Mouse (Mus musculus) hindbrain, embryonic 15.5 days (tissue): ENCODE measurements around the gene Hspb7. TPM values are rescaled to one million over a fixed set of nuclear protein-coding genes. Genes with fewer than 3 reads are reported as not detected.

ENCODE experiments used
- ATAC-seq: fragments of 200-750 bp; cut with Nextera tagmentation; 2 replicates; pipeline ENCODE4 v1.8.0; 2017; ENCODE audit warnings: low read depth, moderate number of reproducible peaks, moderate TSS enrichment; ENCODE audit not compliant: low FRiP score
- H3K27ac ChIP-seq: fragments of 300-500 bp; sonication (generic); replicated peaks from 2 replicates; pipeline ENCODE4 v1.5.1; 2015; ENCODE audit warnings: mild to moderate bottlenecking, inconsistent platforms
- H3K27me3 ChIP-seq: fragments of 300-500 bp; sonication (generic); 2 replicates; pipeline ENCODE4 v1.6.1; 2015; ENCODE audit warnings: control low read depth, inconsistent platforms
- H3K36me3 ChIP-seq: fragments of 300-500 bp; sonication (generic); 2 replicates; pipeline ENCODE4 v1.6.1; 2015; ENCODE audit warnings: control low read depth, inconsistent platforms
- H3K4me1 ChIP-seq: fragments of 300-500 bp; sonication (generic); replicated peaks from 2 replicates; pipeline ENCODE4 v1.6.1; 2015; ENCODE audit warnings: control low read depth, inconsistent platforms
- H3K4me2 ChIP-seq: fragments of 300-500 bp; sonication (generic); 2 replicates; pipeline ENCODE4 v1.6.1; 2015; ENCODE audit warnings: moderate library complexity, mild to moderate bottlenecking, inconsistent platforms
- H3K4me3 ChIP-seq: fragments of 300-500 bp; sonication (generic); 2 replicates; pipeline ENCODE4 v1.5.1; 2015; ENCODE audit warnings: mild to moderate bottlenecking, inconsistent platforms
- H3K9ac ChIP-seq: fragments of 300-500 bp; sonication (generic); 2 replicates; pipeline ENCODE4 v1.6.1; 2015; ENCODE audit warnings: inconsistent platforms
- H3K9me3 ChIP-seq: fragments of 300-500 bp; sonication (generic); 2 replicates; pipeline ENCODE4 v1.6.1; 2016; ENCODE audit warnings: control low read depth, inconsistent platforms
- WGBS: fragments of 180-500 bp; shearing (Covaris S2); methylation state at CpG from one replicate; pipeline ENCODE4 v1.1.7; 2015; 5-methylcytosine and 5-hydroxymethylcytosine counted together
- polyA plus RNA-seq: library from polyadenylated mRNA; unstranded; fragments of >200 nt; fragmentation: Nextera tagmentation; extraction: Ambion mirVana; gene quantifications from 2 replicates; pipeline ENCODE4 v1.2.1, GENCODE M21; 2015

Gene Hspb7
- polyA plus RNA-seq, 1 experiment from 2014 or later, result not detected

GRCm38 (mm10) chr4:141435974-141436373 lies 15.4 kb downstream of the Hspb7 start, which contains the start of gene Srarp:
Gene Srarp (minus strand): TSS chr4:141436105.
- ATAC-seq, result no peak
- H3K27ac ChIP-seq, result no peak within 1 kb of the TSS
- no peaks in the 10 kb centered on the region for H3K4me1 ChIP-seq
- H3K36me3 ChIP-seq, result no peaks in the 10 kb centered on the region
- H3K9me3 ChIP-seq, result no peaks in the 10 kb centered on the region
- H3K4me3 ChIP-seq, result no peak within 1 kb of the TSS
- H3K4me2 ChIP-seq, result no peak within 1 kb of the TSS
- H3K27me3 ChIP-seq, result no peaks in the 10 kb centered on the region
- WGBS, result 92% methylated on average over 1 of the region's 1 CpGs
- H3K9ac ChIP-seq, result no peak within 1 kb of the TSS

GRCm38 (mm10) chr4:141439083-141439803 lies 18.7 kb downstream of the Hspb7 start:
- Histone ChIP-seq H3K4me1 (peaks cover 7% of the 10 kb centered on the region), H3K4me3 (no peak overlapping the region), H3K9me3 (no peaks in the 10 kb centered on the region), H3K27ac (no peak overlapping the region), H3K27me3 (no peaks in the 10 kb centered on the region), H3K4me2 (no peak overlapping the region), H3K9ac (no peak overlapping the region), H3K36me3 (no peaks in the 10 kb centered on the region)
- WGBS, result 87% methylated on average over 12 of the region's 12 CpGs
- ATAC-seq, result no peak

- Histone ChIP-seq H3K9me3 (no peaks in the 10 kb centered on the region), H3K27ac (no peak overlapping the region), H3K4me2 (no peak overlapping the region), H3K27me3 (no peaks in the 10 kb centered on the region), H3K4me3 (no peak overlapping the region), H3K36me3 (no peaks in the 10 kb centered on the region), H3K4me1 (peaks cover 15% of the 10 kb centered on the region), H3K9ac (no peak overlapping the region)
- no peak for ATAC-seq
These were observed 20.3 kb downstream of the Hspb7 start for GRCm38 (mm10) chr4:141440877-141441276.

- H3K9me3 ChIP-seq, result no peaks in the 10 kb centered on the region
- H3K4me3 ChIP-seq, result peak overlapping the region; percentile 98
- peak overlapping the region; percentile 93 for H3K9ac ChIP-seq
- peaks cover 24% of the 10 kb centered on the region for H3K4me1 ChIP-seq
- ATAC-seq, result no peak
- H3K27me3 ChIP-seq, result no peaks in the 10 kb centered on the region
- peak overlapping the region; percentile 59 for H3K4me2 ChIP-seq
- 50% methylated on average over 11 of the region's 11 CpGs for WGBS
- 0 out of 2 replicates have a peak overlapping the region, but pooled peaks have one; percentile 40 for H3K27ac ChIP-seq
- peaks cover 19% of the 10 kb centered on the region for H3K36me3 ChIP-seq
These were observed 23.3 kb downstream of the Hspb7 start for GRCm38 (mm10) chr4:141443641-141444429.

GRCm38 (mm10) chr4:141444451-141445327 lies 24.1 kb downstream of the Hspb7 start, which contains the start of gene Zbtb17:
Gene Zbtb17 (plus strand): TSS chr4:141444654.
- Histone ChIP-seq H3K27ac (peak within 1 kb of the TSS; percentile 86), H3K4me1 (peaks cover 24% of the 10 kb centered on the region), H3K9ac (peak within 1 kb of the TSS; percentile 93), H3K27me3 (no peaks in the 10 kb centered on the region), H3K9me3 (no peaks in the 10 kb centered on the region), H3K36me3 (peaks cover 28% of the 10 kb centered on the region), H3K4me2 (peak within 1 kb of the TSS; percentile 59), H3K4me3 (peak within 1 kb of the TSS; percentile 98)
- peak; percentile 91 for ATAC-seq
- under 1% methylated on average over 67 of the region's 102 CpGs for WGBS

- no peak; the same call in 1 of the 2 replicates for ATAC-seq
- Histone ChIP-seq H3K4me3 (peak overlapping the region; percentile 98), H3K36me3 (peaks cover 31% of the 10 kb centered on the region), H3K9me3 (no peaks in the 10 kb centered on the region), H3K27me3 (no peaks in the 10 kb centered on the region), H3K4me2 (peak overlapping the region; percentile 59), H3K27ac (0 out of 2 replicates have a peak overlapping the region, but pooled peaks have one; percentile 86), H3K4me1 (peaks cover 24% of the 10 kb centered on the region), H3K9ac (peak overlapping the region; percentile 93)
- WGBS, result 18% methylated on average over 14 of the region's 14 CpGs
These were observed 24.7 kb downstream of the Hspb7 start for GRCm38 (mm10) chr4:141445328-141445720.

GRCm38 (mm10) chr4:141446211-141446610 lies 25.6 kb downstream of the Hspb7 start:
- Histone ChIP-seq H3K9ac (no peak overlapping the region), H3K4me2 (peak overlapping the region; percentile 59; the same call in 1 of the 2 replicates), H3K9me3 (no peaks in the 10 kb centered on the region), H3K27ac (no peak overlapping the region), H3K4me1 (peaks cover 24% of the 10 kb centered on the region), H3K36me3 (peaks cover 32% of the 10 kb centered on the region), H3K4me3 (0 out of 2 replicates have a peak overlapping the region, but pooled peaks have one; percentile 0), H3K27me3 (no peaks in the 10 kb centered on the region)
- no peak for ATAC-seq
- 70% methylated on average over 7 of the region's 7 CpGs for WGBS

GRCm38 (mm10) chr4:141451251-141451650 lies 30.7 kb downstream of the Hspb7 start:
- no peak overlapping the region for H3K27ac ChIP-seq
- ATAC-seq, result no peak
- H3K4me2 ChIP-seq, result no peak overlapping the region
- no peak overlapping the region for H3K9ac ChIP-seq
- H3K4me3 ChIP-seq, result no peak overlapping the region
- peaks cover 7% of the 10 kb centered on the region for H3K4me1 ChIP-seq
- 84% methylated on average over 2 of the region's 2 CpGs for WGBS
- no peaks in the 10 kb centered on the region for H3K9me3 ChIP-seq
- no peaks in the 10 kb centered on the region for H3K27me3 ChIP-seq
- H3K36me3 ChIP-seq, result peaks cover 47% of the 10 kb centered on the region

GRCm38 (mm10) chr4:141451916-141452450 lies 31.4 kb downstream of the Hspb7 start:
- Histone ChIP-seq H3K27ac (no peak overlapping the region), H3K9me3 (no peaks in the 10 kb centered on the region), H3K4me1 (0 out of 2 replicates have a peak, but pooled peaks cover 3% of the 10 kb centered on the region), H3K27me3 (no peaks in the 10 kb centered on the region), H3K4me3 (no peak overlapping the region), H3K36me3 (peaks cover 46% of the 10 kb centered on the region), H3K9ac (no peak overlapping the region), H3K4me2 (no peak overlapping the region)
- ATAC-seq, result no peak
- WGBS, result 95% methylated on average over 9 of the region's 9 CpGs

GRCm38 (mm10) chr4:141454581-141455350 lies 34.2 kb downstream of the Hspb7 start:
- H3K4me1 ChIP-seq, result peaks cover 13% of the 10 kb centered on the region
- WGBS, result 75% methylated on average over 14 of the region's 14 CpGs
- no peak overlapping the region for H3K9ac ChIP-seq

GRCm38 (mm10) chr4:141455526-141455925 lies 34.9 kb downstream of the Hspb7 start:
- no peak for ATAC-seq
- no peak overlapping the region for H3K9ac ChIP-seq
- no peak overlapping the region for H3K4me3 ChIP-seq
- peaks cover 15% of the 10 kb centered on the region; the same call in 1 of the 2 replicates for H3K36me3 ChIP-seq
- 64% methylated on average over 4 of the region's 4 CpGs for WGBS
- no peak overlapping the region for H3K27ac ChIP-seq
- peaks cover 13% of the 10 kb centered on the region for H3K4me1 ChIP-seq
- H3K27me3 ChIP-seq, result no peaks in the 10 kb centered on the region
- H3K4me2 ChIP-seq, result no peak overlapping the region
- no peaks in the 10 kb centered on the region for H3K9me3 ChIP-seq

More at GRCm38 (mm10) chr4:141454581-141455350, 34.2 kb downstream of the Hspb7 start:
- Histone ChIP-seq H3K4me2 (no peak overlapping the region), H3K9me3 (no peaks in the 10 kb centered on the region), H3K36me3 (peaks cover 18% of the 10 kb centered on the region), H3K4me3 (no peak overlapping the region), H3K27me3 (no peaks in the 10 kb centered on the region), H3K27ac (no peak overlapping the region)
- ATAC-seq, result no peak
